Mouse (Mus musculus): ENCODE data around the gene Gin1. TPM values are rescaled to one million over a fixed set of nuclear protein-coding genes. Genes with fewer than 3 reads are reported as not detected.

The Gin1 gene
- polyA plus RNA-seq, 1 experiment = 4.0 TPM

DNA sequence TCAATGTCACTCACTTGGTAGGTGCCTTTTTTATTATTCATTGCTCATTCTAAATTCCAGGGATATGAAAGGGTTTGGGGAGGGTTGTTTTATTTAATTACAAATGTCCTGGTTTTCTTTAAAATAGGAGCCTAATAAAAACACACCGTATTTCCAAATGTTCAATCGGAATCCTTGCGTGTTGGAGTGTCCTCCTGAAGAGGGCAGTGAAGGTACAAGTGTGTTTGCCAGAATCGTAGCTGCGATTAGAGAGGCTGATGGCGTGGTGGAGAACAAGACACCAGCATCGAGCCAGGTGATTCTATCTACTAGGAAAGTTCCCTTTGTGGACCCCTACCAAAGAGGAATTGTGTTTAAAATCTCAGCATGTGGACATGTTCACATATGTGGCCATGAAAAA lies 15.0 kb downstream of the Gin1 start:
- H3ac ChIP-seq (ENCODE audit: control insufficient read depth, insufficient read length) = no peak overlapping the region
- H3K36me3 ChIP-seq (ENCODE audit: control insufficient read depth, insufficient read depth) = no peaks in the 10 kb centered on the region
- H3K79me2 ChIP-seq (ENCODE audit: control insufficient read depth, insufficient read depth) = no peaks in the 10 kb centered on the region
- H3K27me3 ChIP-seq (ENCODE audit: control insufficient read depth, insufficient read depth, insufficient read length) = no peaks in the 10 kb centered on the region
- H3K4me2 ChIP-seq (ENCODE audit: low read depth) = no peak overlapping the region
- H3K4me3 ChIP-seq = no peak overlapping the region
- TF ChIP-seq MYOD1 (IDR thresholded peaks at IDR 0.05; ENCODE audit: control insufficient read depth in 1 of 3, insufficient read length in 2 of 3, low read depth in 2 of 3) = no peak
- TF ChIP-seq MYOG (IDR thresholded peaks at IDR 0.05; ENCODE audit: control insufficient read depth in 1 of 3, insufficient read depth in 1 of 3, insufficient read length in 2 of 3, low read depth in 2 of 3) = no peak
- TF ChIP-seq REST (IDR thresholded peaks at IDR 0.05; ENCODE audit: insufficient read depth, insufficient read length) = no peak
- TF ChIP-seq CEBPB (IDR thresholded peaks at IDR 0.05; ENCODE audit: insufficient read depth, poor library complexity, severe bottlenecking) = no peak
- no peak for TF ChIP-seq E2F4 (IDR thresholded peaks at IDR 0.05; ENCODE audit: insufficient read depth)
- no peak for TF ChIP-seq TCF3 (IDR thresholded peaks at IDR 0.05; ENCODE audit: insufficient read length, low read depth)
- TF ChIP-seq POLR2AphosphoS2 (IDR thresholded peaks at IDR 0.05; ENCODE audit: insufficient read length, low read depth) = no peak
- TF ChIP-seq MAX (IDR thresholded peaks at IDR 0.05; ENCODE audit: low read depth) = no peak
- TF ChIP-seq USF1 (IDR thresholded peaks at IDR 0.05; ENCODE audit: low read depth) = no peak
- no peak for TF ChIP-seq TCF12 (IDR thresholded peaks at IDR 0.05; ENCODE audit: insufficient read depth, poor library complexity, severe bottlenecking)

DNA sequence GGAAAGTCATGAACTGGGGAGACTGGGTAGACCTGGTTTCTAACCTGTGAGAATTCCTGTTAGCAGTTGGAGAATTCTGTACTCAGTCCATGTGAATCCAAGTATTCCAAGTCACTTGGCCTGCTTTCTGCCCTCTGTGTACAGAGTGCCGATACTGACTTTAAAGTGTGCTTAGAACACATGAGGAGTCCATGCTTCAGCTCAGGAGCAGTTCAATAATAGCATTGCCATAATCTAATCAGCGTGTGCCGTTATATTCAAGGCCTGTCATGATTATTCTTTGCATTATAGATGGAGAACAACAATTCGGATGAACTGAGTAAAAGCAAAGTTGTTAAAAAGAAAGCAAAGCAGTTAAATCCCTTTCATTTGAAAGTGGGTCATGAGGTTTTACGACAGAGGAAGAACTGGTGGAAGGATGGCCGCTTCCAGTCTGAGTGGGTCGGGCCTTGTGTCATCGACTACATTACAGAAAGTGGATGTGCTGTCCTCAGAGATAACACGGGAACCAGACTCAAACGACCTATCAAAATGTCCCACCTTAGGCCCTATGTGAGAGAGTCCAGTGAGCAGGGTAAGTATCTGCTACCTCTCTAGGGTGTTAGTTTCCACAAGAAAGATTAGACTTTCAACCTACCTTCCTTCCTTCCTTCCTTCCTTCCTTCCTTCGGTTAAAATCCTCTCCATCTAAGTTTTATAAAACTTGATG lies 15.9 kb downstream of the Gin1 start:
- Histone ChIP-seq H3K36me3 (ENCODE audit: control insufficient read depth, insufficient read depth) (no peaks in the 10 kb centered on the region), H3K4me2 (ENCODE audit: low read depth) (no peak overlapping the region), H3K27me3 (ENCODE audit: control insufficient read depth, insufficient read depth, insufficient read length) (no peaks in the 10 kb centered on the region), H3K79me2 (ENCODE audit: control insufficient read depth, insufficient read depth) (no peaks in the 10 kb centered on the region), H3ac (ENCODE audit: control insufficient read depth, insufficient read length) (no peak overlapping the region), H3K4me3 (no peak overlapping the region)
- TF ChIP-seq MAX (IDR thresholded peaks at IDR 0.05; ENCODE audit: low read depth) = no peak
- TF ChIP-seq SRF (IDR thresholded peaks at IDR 0.05; ENCODE audit: control insufficient read depth, insufficient read length, low read depth) = no peak
- no peak for TF ChIP-seq MYOG (IDR thresholded peaks at IDR 0.05; ENCODE audit: control insufficient read depth in 1 of 3, insufficient read depth in 1 of 3, insufficient read length in 2 of 3, low read depth in 2 of 3)

DNA sequence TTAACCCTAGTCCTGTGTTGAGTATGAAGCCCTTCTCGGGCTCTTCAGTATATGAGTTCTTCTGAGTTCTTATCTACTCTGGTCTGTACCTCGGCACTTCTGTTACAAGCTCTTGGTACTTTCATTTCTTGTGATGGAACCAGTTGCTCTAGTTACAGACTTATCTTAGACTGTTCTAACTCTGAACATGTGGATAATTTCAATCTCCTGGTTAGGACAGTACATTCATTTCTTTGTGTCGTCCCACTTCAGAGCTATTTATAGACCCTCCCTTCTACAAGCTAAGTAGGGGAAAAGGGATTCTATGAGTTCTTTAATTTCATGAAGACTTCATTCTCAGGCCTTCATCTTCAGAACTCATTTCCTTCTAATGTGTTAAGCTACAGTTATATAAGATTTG lies 17.7 kb downstream of the Gin1 start:
- H3K27me3 ChIP-seq (ENCODE audit: control insufficient read depth, insufficient read depth, insufficient read length) = no peaks in the 10 kb centered on the region
- no peak overlapping the region for H3K4me2 ChIP-seq (ENCODE audit: low read depth)
- H3K79me2 ChIP-seq (ENCODE audit: control insufficient read depth, insufficient read depth) = no peaks in the 10 kb centered on the region
- TF ChIP-seq USF1 (IDR thresholded peaks at IDR 0.05; ENCODE audit: low read depth) (no peak), MAX (IDR thresholded peaks at IDR 0.05; ENCODE audit: low read depth) (no peak), CEBPB (IDR thresholded peaks at IDR 0.05; ENCODE audit: insufficient read depth, poor library complexity, severe bottlenecking) (no peak), MYOD1 (IDR thresholded peaks at IDR 0.05; ENCODE audit: control insufficient read depth in 1 of 3, insufficient read length in 2 of 3, low read depth in 2 of 3) (no peak), TCF3 (IDR thresholded peaks at IDR 0.05; ENCODE audit: insufficient read length, low read depth) (no peak), TCF12 (IDR thresholded peaks at IDR 0.05; ENCODE audit: insufficient read depth, poor library complexity, severe bottlenecking) (no peak), POLR2AphosphoS2 (IDR thresholded peaks at IDR 0.05; ENCODE audit: insufficient read length, low read depth) (no peak), E2F4 (IDR thresholded peaks at IDR 0.05; ENCODE audit: insufficient read depth) (no peak), SRF (IDR thresholded peaks at IDR 0.05; ENCODE audit: control insufficient read depth, insufficient read length, low read depth) (no peak)
- no peaks in the 10 kb centered on the region for H3K36me3 ChIP-seq (ENCODE audit: control insufficient read depth, insufficient read depth)
- H3ac ChIP-seq (ENCODE audit: control insufficient read depth, insufficient read length) = no peak overlapping the region
- H3K4me3 ChIP-seq = no peak overlapping the region

DNA sequence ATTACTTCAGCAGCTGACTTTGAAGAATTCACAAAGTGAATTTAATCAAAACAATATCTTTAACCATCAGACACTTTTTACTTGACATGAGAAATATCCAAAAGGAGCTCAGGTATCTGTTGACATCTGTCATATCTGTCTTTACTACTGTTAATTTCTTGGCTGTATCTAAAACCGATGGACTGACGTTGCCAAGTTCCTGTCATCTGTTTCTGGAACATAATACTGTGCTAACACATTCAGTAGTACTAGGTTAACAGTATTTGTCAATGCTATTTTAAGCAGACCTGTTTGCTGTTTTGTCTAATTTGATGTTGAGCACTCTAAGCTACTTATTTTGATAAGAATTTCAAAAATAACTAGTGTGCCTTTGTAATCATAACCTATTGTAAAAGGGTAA lies 18.5 kb downstream of the Gin1 start:
- H3K36me3 ChIP-seq (ENCODE audit: control insufficient read depth, insufficient read depth) = no peaks in the 10 kb centered on the region
- no peaks in the 10 kb centered on the region for H3K27me3 ChIP-seq (ENCODE audit: control insufficient read depth, insufficient read depth, insufficient read length)
- no peaks in the 10 kb centered on the region for H3K79me2 ChIP-seq (ENCODE audit: control insufficient read depth, insufficient read depth)
- H3K4me3 ChIP-seq = no peak overlapping the region
- no peak overlapping the region for H3ac ChIP-seq (ENCODE audit: control insufficient read depth, insufficient read length)
- TF ChIP-seq TCF12 (IDR thresholded peaks at IDR 0.05; ENCODE audit: insufficient read depth, poor library complexity, severe bottlenecking) = no peak
- TF ChIP-seq POLR2AphosphoS2 (IDR thresholded peaks at IDR 0.05; ENCODE audit: insufficient read length, low read depth) = no peak
- TF ChIP-seq REST (IDR thresholded peaks at IDR 0.05; ENCODE audit: insufficient read depth, insufficient read length) = no peak
- TF ChIP-seq E2F4 (IDR thresholded peaks at IDR 0.05; ENCODE audit: insufficient read depth) = no peak
- no peak for TF ChIP-seq MYOD1 (IDR thresholded peaks at IDR 0.05; ENCODE audit: control insufficient read depth in 1 of 3, insufficient read length in 2 of 3, low read depth in 2 of 3)
- no peak overlapping the region for H3K4me2 ChIP-seq (ENCODE audit: low read depth)

DNA sequence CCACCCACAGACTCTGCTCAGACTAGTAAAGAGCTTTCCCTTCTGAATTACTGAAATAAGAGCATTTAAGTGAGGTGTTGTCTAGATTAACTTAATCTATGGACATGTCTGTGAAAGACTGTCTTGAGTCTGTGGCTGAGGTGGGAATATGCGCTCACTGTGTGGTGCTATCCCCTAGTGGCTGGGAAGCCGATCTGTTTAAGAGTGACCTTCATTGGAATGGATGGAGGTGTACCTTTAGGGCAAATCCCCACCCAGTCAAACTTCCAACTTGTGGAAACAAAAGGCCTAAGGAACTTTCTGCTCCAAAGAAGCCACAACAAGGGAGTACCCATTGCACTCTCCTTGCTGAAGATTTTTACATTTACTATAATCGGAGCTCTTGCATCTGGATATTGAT lies 24.1 kb downstream of the Gin1 start:
- Histone ChIP-seq H3K27me3 (ENCODE audit: control insufficient read depth, insufficient read depth, insufficient read length) (no peaks in the 10 kb centered on the region), H3K36me3 (ENCODE audit: control insufficient read depth, insufficient read depth) (no peaks in the 10 kb centered on the region), H3K79me2 (ENCODE audit: control insufficient read depth, insufficient read depth) (no peaks in the 10 kb centered on the region), H3K4me2 (ENCODE audit: low read depth) (no peak overlapping the region), H3ac (ENCODE audit: control insufficient read depth, insufficient read length) (no peak overlapping the region), H3K4me3 (no peak overlapping the region)
- TF ChIP-seq TCF12 (IDR thresholded peaks at IDR 0.05; ENCODE audit: insufficient read depth, poor library complexity, severe bottlenecking) = no peak
- no peak for TF ChIP-seq SRF (IDR thresholded peaks at IDR 0.05; ENCODE audit: control insufficient read depth, insufficient read length, low read depth)
- TF ChIP-seq TCF3 (IDR thresholded peaks at IDR 0.05; ENCODE audit: insufficient read length, low read depth) = no peak
- no peak for TF ChIP-seq E2F4 (IDR thresholded peaks at IDR 0.05; ENCODE audit: insufficient read depth)
- TF ChIP-seq MAX (IDR thresholded peaks at IDR 0.05; ENCODE audit: low read depth) = no peak
- no peak for TF ChIP-seq MYOD1 (IDR thresholded peaks at IDR 0.05; ENCODE audit: control insufficient read depth in 1 of 3, insufficient read length in 2 of 3, low read depth in 2 of 3)
- TF ChIP-seq USF1 (IDR thresholded peaks at IDR 0.05; ENCODE audit: low read depth) = no peak
- TF ChIP-seq CEBPB (IDR thresholded peaks at IDR 0.05; ENCODE audit: insufficient read depth, poor library complexity, severe bottlenecking) = no peak
- no peak for TF ChIP-seq POLR2A (IDR thresholded peaks at IDR 0.05; ENCODE audit: insufficient read length, low read depth)
- TF ChIP-seq MYOG (IDR thresholded peaks at IDR 0.05; ENCODE audit: control insufficient read depth in 1 of 3, insufficient read depth in 1 of 3, insufficient read length in 2 of 3, low read depth in 2 of 3) = no peak

All from myocyte (in vitro differentiated cells).